Mouse (Mus musculus) CH12.LX (cell line): ENCODE measurements around the gene Cacna2d1. TPM values are rescaled to one million over a fixed set of nuclear protein-coding genes. Genes with fewer than 3 reads are reported as not detected.

Experiments
- DNase-seq: peaks from one replicate; pipeline ENCODE4 v3.0.0-alpha.2; 2013; ENCODE audit errors: extremely low read depth
- H3K27ac ChIP-seq: 2 replicates; pipeline ENCODE4 v1.5.1; 2012; ENCODE audit warnings: low read depth, mild to moderate bottlenecking, control low read depth, moderate library complexity; ENCODE audit not compliant: insufficient read depth
- H3K27me3 ChIP-seq: replicated peaks from 2 replicates; pipeline ENCODE3; 2012; ENCODE audit warnings: inconsistent platforms
- H3K36me3 ChIP-seq, 2 experiments: replicated peaks in 1 of 2; 2 replicates each; pipeline versions ENCODE3 to v1.6.1; 2012; ENCODE audit warnings: inconsistent platforms in 1 of 2, low read length in 1 of 2, mild to moderate bottlenecking in 1 of 2, mixed read lengths in 1 of 2, moderate library complexity in 1 of 2; ENCODE audit not compliant: control insufficient read depth in 1 of 2, insufficient read depth in 1 of 2
- H3K4me1 ChIP-seq, 2 experiments: 2 replicates each; pipeline ENCODE4 v1.6.1; 2012; ENCODE audit warnings: inconsistent platforms in 1 of 2, moderate library complexity in 1 of 2; ENCODE audit not compliant: insufficient read depth in 2 of 2, control insufficient read depth in 1 of 2
- H3K4me2 ChIP-seq: 2 replicates; pipeline ENCODE4 v1.6.1; 2012; ENCODE audit warnings: low read depth, mild to moderate bottlenecking, control low read depth; ENCODE audit not compliant: poor library complexity, insufficient read depth, severe bottlenecking
- H3K4me3 ChIP-seq, 3 experiments: fragments of 150-350 bp in 1 of 3; sonication (generic) in 1 of 3; replicated peaks in 1 of 3; 2 replicates each; pipeline versions ENCODE3 to v1.5.1; 2011 to 2012; ENCODE audit warnings: low read depth in 2 of 3, low read length in 2 of 3, mild to moderate bottlenecking in 2 of 3, moderate library complexity in 2 of 3, control low read depth in 1 of 3, improper control_type of control experiment in 1 of 3, inconsistent platforms in 1 of 3, mixed read lengths in 1 of 3; ENCODE audit not compliant: poor library complexity in 1 of 3
- H3K79me2 ChIP-seq: replicated peaks from 2 replicates; pipeline ENCODE4 v1.6.1; 2012; ENCODE audit warnings: mild to moderate bottlenecking, moderate library complexity; ENCODE audit not compliant: control insufficient read depth, poor library complexity, insufficient read depth, severe bottlenecking; ENCODE audit errors: extremely low read depth
- H3K9ac ChIP-seq: 2 replicates; pipeline ENCODE4 v1.6.1; 2012; ENCODE audit warnings: low read depth, mild to moderate bottlenecking, control low read depth, moderate library complexity; ENCODE audit not compliant: insufficient read depth
- H3K9me3 ChIP-seq: replicated peaks from 2 replicates; pipeline ENCODE3; 2012; ENCODE audit warnings: low read length, inconsistent platforms, mixed read lengths
- BHLHE40 ChIP-seq: IDR thresholded peaks from 2 replicates; pipeline ENCODE4 v1.6.1; 2011; ENCODE audit warnings: mild to moderate bottlenecking, low read depth, low read length, improper control_type of control experiment
- CHD2 ChIP-seq: IDR thresholded peaks from 2 replicates; pipeline ENCODE4 v1.6.1; 2011; ENCODE audit warnings: low read length, improper control_type of control experiment
- CTCF ChIP-seq, 2 experiments: IDR thresholded peaks in 1 of 2; conservative IDR thresholded peaks in 1 of 2; 2 replicates each; pipeline ENCODE4 v1.5.1; 2011 to 2012; ENCODE audit warnings: low read depth in 2 of 2, low read length in 2 of 2, improper control_type of control experiment in 1 of 2, inconsistent platforms in 1 of 2, mild to moderate bottlenecking in 1 of 2, moderate library complexity in 1 of 2
- E2F4 ChIP-seq: IDR thresholded peaks from 2 replicates; pipeline ENCODE4 v1.6.1; 2011; ENCODE audit warnings: low read depth, low read length, improper control_type of control experiment; ENCODE audit not compliant: insufficient replicate concordance
- ELF1 ChIP-seq: IDR thresholded peaks from 2 replicates; pipeline ENCODE4 v1.6.1; 2014; ENCODE audit warnings: low read depth, mild to moderate bottlenecking, inconsistent platforms, low read length, improper control_type of control experiment
- ETS1 ChIP-seq: conservative IDR thresholded peaks from 2 replicates; pipeline ENCODE4 v1.6.1; 2012; ENCODE audit warnings: low read depth, mild to moderate bottlenecking, inconsistent platforms, low read length, improper control_type of control experiment, moderate library complexity
- HCFC1 ChIP-seq: IDR thresholded peaks from 2 replicates; pipeline ENCODE4 v1.6.1; 2012; ENCODE audit warnings: low read depth, mild to moderate bottlenecking, inconsistent platforms, low read length, improper control_type of control experiment
- IRF4 ChIP-seq: IDR thresholded peaks from 2 replicates; pipeline ENCODE4 v1.6.1; 2014; ENCODE audit warnings: low read depth, mild to moderate bottlenecking, inconsistent platforms, low read length, improper control_type of control experiment
- JUN ChIP-seq: IDR thresholded peaks from 2 replicates; pipeline ENCODE4 v1.6.1; 2011; ENCODE audit warnings: low read depth, mild to moderate bottlenecking, low read length, improper control_type of control experiment, moderate library complexity; ENCODE audit not compliant: insufficient read depth
- JUND ChIP-seq: conservative IDR thresholded peaks from 2 replicates; pipeline ENCODE4 v1.6.1; 2011; ENCODE audit warnings: low read depth, low read length, improper control_type of control experiment
- MAZ ChIP-seq: IDR thresholded peaks from 2 replicates; pipeline ENCODE4 v1.6.1; 2012; ENCODE audit warnings: low read depth, mild to moderate bottlenecking, inconsistent platforms, low read length, improper control_type of control experiment, moderate library complexity
- MEF2A ChIP-seq: IDR thresholded peaks from 2 replicates; pipeline ENCODE4 v1.6.1; 2014; ENCODE audit warnings: low read depth, mild to moderate bottlenecking, inconsistent platforms, low read length, improper control_type of control experiment, borderline replicate concordance
- MYC ChIP-seq: IDR thresholded peaks from 2 replicates; pipeline ENCODE4 v1.6.1; 2011; ENCODE audit warnings: low read depth, mild to moderate bottlenecking, improper control_type of control experiment, low read length
- NELFE ChIP-seq: IDR thresholded peaks from 2 replicates; pipeline ENCODE4 v1.6.1; 2011; ENCODE audit warnings: low read depth, low read length, improper control_type of control experiment
- PAX5 ChIP-seq: IDR thresholded peaks from 2 replicates; pipeline ENCODE4 v1.6.1; 2012; ENCODE audit warnings: low read length, inconsistent platforms, mixed read lengths
- POLR2AphosphoS2 ChIP-seq: IDR thresholded peaks from 2 replicates; pipeline ENCODE4 v1.6.1; 2011; ENCODE audit warnings: low read depth, low read length, improper control_type of control experiment
- RAD21 ChIP-seq: IDR thresholded peaks from 2 replicates; pipeline ENCODE4 v1.6.1; 2011; ENCODE audit warnings: low read depth, mild to moderate bottlenecking, low read length, improper control_type of control experiment, moderate library complexity
- SMC3 ChIP-seq: IDR thresholded peaks from 2 replicates; pipeline ENCODE4 v1.6.1; 2011; ENCODE audit warnings: low read depth, low read length, improper control_type of control experiment
- TBP ChIP-seq: conservative IDR thresholded peaks from 2 replicates; pipeline ENCODE4 v1.6.1; 2011; ENCODE audit warnings: low read depth, low read length, improper control_type of control experiment
- UBTF ChIP-seq: IDR thresholded peaks from 2 replicates; pipeline ENCODE4 v1.6.1; 2012; ENCODE audit warnings: low read depth, mild to moderate bottlenecking, inconsistent platforms, low read length, improper control_type of control experiment, moderate library complexity
- USF2 ChIP-seq: conservative IDR thresholded peaks from 2 replicates; pipeline ENCODE4 v1.6.1; 2011; ENCODE audit warnings: low read depth, low read length, improper control_type of control experiment
- ZKSCAN1 ChIP-seq: IDR thresholded peaks from 2 replicates; pipeline ENCODE4 v1.6.1; 2012; ENCODE audit warnings: low read depth, inconsistent platforms, low read length, improper control_type of control experiment, borderline replicate concordance
- ZMIZ1 ChIP-seq: IDR thresholded peaks from 2 replicates; pipeline ENCODE4 v1.6.1; 2012; ENCODE audit warnings: low read depth, mild to moderate bottlenecking, inconsistent platforms, low read length, improper control_type of control experiment
- ZNF384 ChIP-seq: IDR thresholded peaks from 2 replicates; pipeline ENCODE4 v1.6.1; 2012; ENCODE audit warnings: low read depth, low read length, improper control_type of control experiment, inconsistent platforms
- dilution Hi-C: fragments of 300-500 bp; cut with MboI; formaldehyde crosslinking; loops from 2 replicates; pipeline ENCODE4 v1.14.3; 2020; ENCODE audit warnings: low sequenced_read_pairs; ENCODE audit not compliant: extremely low pct_unique_long_range_greater_than_20kb, extremely low pct_ligation_motif_present
- in situ Hi-C: fragments of 300-500 bp; cut with MboI; formaldehyde crosslinking; loops from 3 replicates; pipeline ENCODE4 v1.14.3; 2019; ENCODE audit warnings: low sequenced_read_pairs, low pct_ligation_motif_present, low pct_unique_long_range_greater_than_20kb, mixed read lengths
- polyA plus RNA-seq: library from polyadenylated mRNA; unstranded; fragments of >175 nt; gene quantifications from 2 replicates; pipeline ENCODE4 v1.2.1, GENCODE M21; 2012; ENCODE audit warnings: low read depth; ENCODE audit not compliant: insufficient read length
- total RNA-seq, 2 experiments: library from RNA; depleted of rRNA; stranded (reverse); fragments of 300-350 nt in 1 of 2; fragments of >200 nt in 1 of 2; gene quantifications; 2 replicates each; pipeline ENCODE4 v1.2.3; 2012 to 2014

Cacna2d1 gene
- total and polyA plus RNA-seq, 3 experiments: 0.13 to 1.3 (median 0.28) TPM

DNA sequence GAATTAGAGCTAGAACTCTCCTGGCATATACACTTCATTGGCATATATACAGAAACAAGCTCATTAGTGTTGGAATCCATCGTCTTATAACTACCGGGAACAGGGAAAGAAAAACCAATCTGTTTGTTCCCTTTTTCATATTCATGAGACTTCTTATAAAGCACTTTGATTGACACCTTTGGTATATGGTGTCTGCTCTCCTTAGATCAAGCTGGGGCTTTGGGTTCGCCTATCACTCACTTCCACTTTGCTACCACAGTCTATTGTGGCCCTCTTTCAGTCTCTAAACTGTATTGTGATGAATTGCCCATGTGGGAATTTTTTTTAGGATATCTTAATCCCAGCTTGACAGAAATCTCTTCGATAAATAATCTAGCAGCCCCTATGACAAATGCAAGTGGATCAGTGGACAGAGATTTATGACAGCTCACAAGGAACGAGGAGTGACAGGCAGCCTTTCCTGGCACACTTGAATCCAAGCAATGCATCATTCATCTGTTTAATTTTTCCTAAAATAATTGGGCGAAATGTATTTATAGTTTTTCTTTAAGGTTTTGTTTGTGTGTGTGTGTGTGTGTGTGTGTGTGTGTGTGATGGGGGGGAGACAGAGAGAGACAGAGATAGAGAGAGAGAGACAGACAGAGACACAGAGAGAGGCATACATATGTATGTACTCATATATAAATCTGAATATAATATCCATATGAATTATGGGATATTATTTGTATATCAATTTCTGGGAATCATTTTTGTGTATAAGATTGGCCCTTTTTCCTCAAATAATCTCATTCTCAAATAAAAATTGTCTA lies 200.0 kb downstream of the Cacna2d1 start:
- H3K4me1 ChIP-seq: no peaks in the 10 kb centered on the region
- H3K9me3 ChIP-seq: no peaks in the 10 kb centered on the region
- DNase-seq: no peak
- in situ Hi-C loops: no loop called here
- no peaks in the 10 kb centered on the region for H3K36me3 ChIP-seq
- H3K9ac ChIP-seq: no peak overlapping the region
- H3K79me2 ChIP-seq: no peaks in the 10 kb centered on the region
- H3K27me3 ChIP-seq: no peaks in the 10 kb centered on the region
- dilution Hi-C loops: no loop called here
- H3K4me2 ChIP-seq: no peak overlapping the region
- TF ChIP-seq RAD21 (no peak), TBP (no peak), BHLHE40 (no peak), USF2 (no peak), ETS1 (no peak), CHD2 (no peak), JUND (no peak), UBTF (no peak), MAZ (no peak), E2F4 (no peak), NELFE (no peak), PAX5 (no peak), IRF4 (no peak), ZKSCAN1 (no peak), MYC (no peak), ZMIZ1 (no peak), SMC3 (no peak), ZNF384 (no peak)
- no peak overlapping the region for H3K4me3 ChIP-seq
- H3K27ac ChIP-seq: no peak overlapping the region

DNA sequence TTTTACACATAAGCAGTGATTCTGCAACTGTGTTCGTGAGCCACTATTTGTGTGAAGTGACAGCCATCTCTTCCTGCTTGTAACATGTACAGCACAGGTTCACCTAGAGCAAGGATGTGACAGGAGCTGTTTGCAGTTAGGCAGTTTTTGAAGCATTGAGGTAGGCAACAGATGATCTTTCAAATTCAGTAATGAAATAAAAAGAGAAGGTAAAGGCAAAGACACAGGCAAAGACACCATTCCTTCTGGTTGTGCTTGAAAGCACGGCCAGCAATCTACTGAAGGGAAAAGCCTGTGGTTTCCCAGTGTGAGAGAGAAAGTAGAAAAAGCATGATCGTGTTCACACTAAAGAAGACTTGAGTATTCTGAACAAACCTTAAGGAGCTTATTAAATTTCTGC lies 201.5 kb downstream of the Cacna2d1 start:
- Histone ChIP-seq H3K27me3 (no peaks in the 10 kb centered on the region), H3K4me1 (no peaks in the 10 kb centered on the region), H3K9ac (no peak overlapping the region), H3K27ac (no peak overlapping the region), H3K79me2 (no peaks in the 10 kb centered on the region), H3K9me3 (no peaks in the 10 kb centered on the region), H3K36me3 (no peaks in the 10 kb centered on the region), H3K4me2 (no peak overlapping the region), H3K4me3 (no peak overlapping the region)
- dilution Hi-C loops (no loop called here), in situ Hi-C loops (no loop called here)
- TF ChIP-seq JUN (no peak), MEF2A (no peak), PAX5 (no peak), CTCF (conservative IDR thresholded peaks at IDR 0.05 in 1 of 2, IDR thresholded peaks at IDR 0.05 in 1 of 2; ENCODE audit: low read depth in 2 of 2, low read length in 2 of 2) (no peak), HCFC1 (no peak), POLR2AphosphoS2 (no peak), USF2 (no peak), MYC (no peak), NELFE (no peak), ELF1 (no peak)
- DNase-seq: no peak
